Mouse (Mus musculus): ENCODE measurements at regions not wholly inside any gene's neighbourhood (a gene's known extent, or its start where the extent isn't known, plus 50 kb on each side); places are given as distances from the start of the nearest gene placed in this dataset.

- Histone ChIP-seq H3K4me1 (replicated peaks) (peaks cover 19% of the 10 kb centered on the region), H3K27ac (ENCODE audit: poor library complexity, severe bottlenecking) (no peak overlapping the region), H3K9ac (no peak overlapping the region), H3K4me2 (no peak overlapping the region), H3K36me3 (no peaks in the 10 kb centered on the region), H3K4me3 (no peak overlapping the region), H3K27me3 (replicated peaks) (peaks cover 28% of the 10 kb centered on the region), H3K9me3 (replicated peaks) (no peaks in the 10 kb centered on the region)
- ATAC-seq (ENCODE audit: insufficient number of reproducible peaks, low FRiP score), result no peak
- WGBS, result 81% methylated on average over 8 of the region's 8 CpGs
Observed at GRCm38 (mm10) chr17:45819143-45819542, 85.5 kb upstream of the 1600014C23Rik start.

DNA sequence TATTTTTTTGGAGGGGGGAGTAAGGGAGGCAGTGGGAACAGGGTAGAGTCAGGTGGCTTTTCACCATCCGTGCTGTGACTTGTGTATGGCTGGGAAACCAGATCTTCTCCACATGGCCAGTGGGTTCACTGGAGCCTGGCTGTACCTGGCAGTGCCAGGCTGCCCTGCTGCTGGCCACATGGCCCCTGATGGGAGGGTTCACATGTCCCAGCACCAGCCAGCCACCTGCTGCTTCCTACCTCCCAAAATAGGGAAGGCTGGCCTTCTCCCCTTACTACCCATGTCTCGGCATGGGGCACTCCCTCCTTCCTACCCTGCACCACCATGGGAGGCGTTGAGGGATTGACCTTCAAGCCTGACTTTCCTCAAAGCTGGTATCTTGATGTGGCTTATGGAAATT is 82.9 kb upstream of the 1600014C23Rik start:
- H3K9ac ChIP-seq, result no peak overlapping the region
- H3K4me1 ChIP-seq (replicated peaks), result peaks cover 35% of the 10 kb centered on the region
- H3K27ac ChIP-seq (ENCODE audit: poor library complexity, severe bottlenecking), result no peak overlapping the region
- ATAC-seq (ENCODE audit: insufficient number of reproducible peaks, low FRiP score), result no peak
- H3K36me3 ChIP-seq, result no peaks in the 10 kb centered on the region
- H3K27me3 ChIP-seq (replicated peaks), result peaks cover 44% of the 10 kb centered on the region
- H3K4me2 ChIP-seq, result no peak overlapping the region
- WGBS, result 61% methylated on average over 3 of the region's 3 CpGs
- no peaks in the 10 kb centered on the region for H3K9me3 ChIP-seq (replicated peaks)
- no peak overlapping the region for H3K4me3 ChIP-seq

GRCm38 (mm10) chr17:45815833-45816232 is 82.2 kb upstream of the 1600014C23Rik start:
- H3K4me3 ChIP-seq, result no peak overlapping the region
- H3K9me3 ChIP-seq (replicated peaks), result no peaks in the 10 kb centered on the region
- H3K27ac ChIP-seq (ENCODE audit: poor library complexity, severe bottlenecking), result peak overlapping the region; percentile 44; the same call in 1 of the 2 replicates
- WGBS, result 20% methylated on average over 2 of the region's 2 CpGs
- no peak overlapping the region for H3K4me2 ChIP-seq
- H3K9ac ChIP-seq, result no peak overlapping the region
- H3K36me3 ChIP-seq, result no peaks in the 10 kb centered on the region
- peak; percentile 22; the same call in 1 of the 2 replicates for ATAC-seq (ENCODE audit: insufficient number of reproducible peaks, low FRiP score)
- H3K27me3 ChIP-seq (replicated peaks), result peaks cover 51% of the 10 kb centered on the region
- peaks cover 35% of the 10 kb centered on the region for H3K4me1 ChIP-seq (replicated peaks)

- Histone ChIP-seq H3K9ac (no peak overlapping the region), H3K4me2 (no peak overlapping the region), H3K27ac (ENCODE audit: poor library complexity, severe bottlenecking) (peak overlapping the region; percentile 44; the same call in 1 of the 2 replicates), H3K4me3 (no peak overlapping the region), H3K36me3 (no peaks in the 10 kb centered on the region), H3K4me1 (replicated peaks) (peaks cover 35% of the 10 kb centered on the region), H3K9me3 (replicated peaks) (no peaks in the 10 kb centered on the region), H3K27me3 (replicated peaks) (peaks cover 53% of the 10 kb centered on the region)
- WGBS, result 34% methylated on average over 7 of the region's 7 CpGs
- ATAC-seq (ENCODE audit: insufficient number of reproducible peaks, low FRiP score), result no peak; the same call in 1 of the 2 replicates
Observed at GRCm38 (mm10) chr17:45815341-45815740, 81.7 kb upstream of the 1600014C23Rik start.

GRCm38 (mm10) chr17:45814586-45814985 is 80.9 kb upstream of the 1600014C23Rik start:
- Histone ChIP-seq H3K9ac (no peak overlapping the region), H3K9me3 (replicated peaks) (no peaks in the 10 kb centered on the region), H3K4me3 (no peak overlapping the region), H3K36me3 (no peaks in the 10 kb centered on the region), H3K27ac (ENCODE audit: poor library complexity, severe bottlenecking) (no peak overlapping the region), H3K4me2 (no peak overlapping the region), H3K4me1 (replicated peaks) (peaks cover 35% of the 10 kb centered on the region), H3K27me3 (replicated peaks) (peaks cover 49% of the 10 kb centered on the region)
- ATAC-seq (ENCODE audit: insufficient number of reproducible peaks, low FRiP score), result no peak
- WGBS, result 23% methylated on average over 11 of the region's 11 CpGs

DNA sequence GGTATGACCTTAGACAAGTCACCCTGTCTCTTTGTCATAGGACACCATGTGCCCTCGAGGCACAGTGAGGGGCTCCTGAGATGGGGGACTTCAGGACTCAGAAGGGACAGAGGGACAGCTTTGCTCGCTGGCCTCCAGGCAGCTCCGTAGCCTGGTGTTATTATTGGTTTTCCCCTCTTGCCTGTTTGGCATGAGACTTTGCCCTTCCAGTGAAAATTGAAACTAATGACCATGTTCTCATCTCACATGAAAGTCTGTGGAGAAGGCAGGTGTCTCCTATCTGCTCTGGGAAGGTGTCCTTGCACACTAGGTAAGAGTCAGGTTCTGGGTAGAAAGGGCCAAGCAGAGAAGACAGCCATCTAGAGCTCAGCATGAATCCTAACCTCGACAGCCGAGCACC is 80.3 kb upstream of the 1600014C23Rik start:
- peaks cover 35% of the 10 kb centered on the region for H3K4me1 ChIP-seq (replicated peaks)
- no peak overlapping the region for H3K9ac ChIP-seq
- H3K9me3 ChIP-seq (replicated peaks), result no peaks in the 10 kb centered on the region
- no peaks in the 10 kb centered on the region for H3K36me3 ChIP-seq
- no peak overlapping the region for H3K4me2 ChIP-seq
- no peak for ATAC-seq (ENCODE audit: insufficient number of reproducible peaks, low FRiP score)
- H3K27me3 ChIP-seq (replicated peaks), result peaks cover 47% of the 10 kb centered on the region
- 77% methylated on average over 5 of the region's 5 CpGs for WGBS
- no peak overlapping the region for H3K4me3 ChIP-seq
- no peak overlapping the region for H3K27ac ChIP-seq (ENCODE audit: poor library complexity, severe bottlenecking)

- H3K27ac ChIP-seq (ENCODE audit: poor library complexity, severe bottlenecking), result peak overlapping the region; percentile 62
- WGBS, result 74% methylated on average over 9 of the region's 9 CpGs
- H3K4me3 ChIP-seq, result no peak overlapping the region
- H3K9me3 ChIP-seq (replicated peaks), result no peaks in the 10 kb centered on the region
- H3K36me3 ChIP-seq, result no peaks in the 10 kb centered on the region
- peaks cover 56% of the 10 kb centered on the region for H3K27me3 ChIP-seq (replicated peaks)
- no peak for ATAC-seq (ENCODE audit: insufficient number of reproducible peaks, low FRiP score)
- H3K9ac ChIP-seq, result 0 out of 2 replicates have a peak overlapping the region, but pooled peaks have one; percentile 12
- peaks cover 38% of the 10 kb centered on the region for H3K4me1 ChIP-seq (replicated peaks)
- no peak overlapping the region for H3K4me2 ChIP-seq
Observed at GRCm38 (mm10) chr17:45812289-45812955, 78.8 kb upstream of the 1600014C23Rik start.

DNA sequence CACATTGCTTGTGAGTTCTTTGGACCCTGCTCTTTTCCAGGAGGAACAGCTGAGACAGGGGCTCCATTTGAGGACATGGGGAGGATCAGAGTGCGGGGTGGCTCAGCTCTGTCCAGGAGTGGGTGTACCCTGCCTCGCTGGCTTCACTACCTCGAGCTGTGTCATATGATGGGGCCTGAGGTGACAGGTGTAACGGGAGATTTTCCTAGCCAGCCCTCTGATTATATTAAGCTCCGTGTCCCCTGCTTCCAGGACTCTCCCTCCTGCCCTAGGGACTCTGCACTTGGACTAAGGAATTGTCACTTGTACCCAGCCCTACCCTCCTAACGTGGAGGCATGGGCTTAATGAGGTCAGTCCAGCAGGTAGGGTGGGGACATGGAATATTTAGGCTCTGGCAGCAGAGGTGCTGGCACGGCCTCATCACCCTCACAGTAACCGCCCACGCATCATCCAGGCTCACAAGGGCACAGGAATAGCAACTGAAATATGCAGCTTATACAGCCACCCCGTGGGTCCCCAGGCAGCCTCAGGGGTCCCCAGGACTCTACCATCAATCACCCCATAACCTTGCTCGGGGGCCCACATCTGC is 78.1 kb upstream of the 1600014C23Rik start:
- Histone ChIP-seq H3K36me3 (no peaks in the 10 kb centered on the region), H3K27ac (ENCODE audit: poor library complexity, severe bottlenecking) (0 out of 2 replicates have a peak overlapping the region, but pooled peaks have one; percentile 62), H3K9ac (no peak overlapping the region), H3K4me2 (no peak overlapping the region), H3K4me1 (replicated peaks) (peaks cover 45% of the 10 kb centered on the region), H3K9me3 (replicated peaks) (no peaks in the 10 kb centered on the region), H3K4me3 (no peak overlapping the region), H3K27me3 (replicated peaks) (peaks cover 63% of the 10 kb centered on the region)
- ATAC-seq (ENCODE audit: insufficient number of reproducible peaks, low FRiP score), result no peak
- 77% methylated on average over 11 of the region's 11 CpGs for WGBS

- Histone ChIP-seq H3K4me2 (no peak overlapping the region), H3K9ac (no peak overlapping the region), H3K27ac (ENCODE audit: poor library complexity, severe bottlenecking) (no peak overlapping the region), H3K4me1 (replicated peaks) (peaks cover 36% of the 10 kb centered on the region), H3K27me3 (replicated peaks) (peaks cover 83% of the 10 kb centered on the region), H3K36me3 (no peaks in the 10 kb centered on the region), H3K9me3 (replicated peaks) (no peaks in the 10 kb centered on the region), H3K4me3 (no peak overlapping the region)
- no peak for ATAC-seq (ENCODE audit: insufficient number of reproducible peaks, low FRiP score)
- 87% methylated on average over 6 of the region's 6 CpGs for WGBS
Observed at GRCm38 (mm10) chr17:45809728-45810127, 76.1 kb upstream of the 1600014C23Rik start.

GRCm38 (mm10) chr17:45808374-45808773 is 74.7 kb upstream of the 1600014C23Rik start:
- H3K4me3 ChIP-seq, result no peak overlapping the region
- ATAC-seq (ENCODE audit: insufficient number of reproducible peaks, low FRiP score), result no peak
- no peak overlapping the region for H3K4me2 ChIP-seq
- H3K9ac ChIP-seq, result no peak overlapping the region
- no peak overlapping the region for H3K27ac ChIP-seq (ENCODE audit: poor library complexity, severe bottlenecking)
- H3K4me1 ChIP-seq (replicated peaks), result peaks cover 46% of the 10 kb centered on the region
- no peaks in the 10 kb centered on the region for H3K9me3 ChIP-seq (replicated peaks)
- WGBS, result 54% methylated on average over 4 of the region's 4 CpGs
- peaks cover 84% of the 10 kb centered on the region for H3K27me3 ChIP-seq (replicated peaks)
- no peaks in the 10 kb centered on the region for H3K36me3 ChIP-seq

DNA sequence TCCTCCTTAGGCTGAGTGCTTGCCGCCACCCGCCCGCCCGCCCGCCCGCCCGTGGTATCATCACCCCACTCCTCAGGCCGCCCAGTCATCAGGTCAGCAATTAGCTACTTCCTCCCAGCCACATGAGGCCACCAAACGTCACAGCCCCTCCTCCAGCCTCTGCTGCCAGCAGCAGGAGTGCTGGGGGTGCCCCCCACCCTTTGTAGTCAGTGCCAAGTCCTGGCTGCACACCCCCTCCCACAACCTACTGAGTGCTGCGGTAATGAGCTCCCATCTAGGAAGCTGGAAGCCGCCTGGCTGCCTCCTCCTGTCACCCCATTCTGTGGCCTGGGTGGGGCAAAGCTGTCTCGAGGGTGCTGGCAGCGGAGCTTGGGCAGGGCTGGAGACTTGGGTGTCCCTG is 73.8 kb upstream of the 1600014C23Rik start:
- WGBS, result 39% methylated on average over 13 of the region's 13 CpGs
- Histone ChIP-seq H3K9ac (no peak overlapping the region), H3K9me3 (replicated peaks) (no peaks in the 10 kb centered on the region), H3K27ac (ENCODE audit: poor library complexity, severe bottlenecking) (no peak overlapping the region), H3K27me3 (replicated peaks) (peaks cover 79% of the 10 kb centered on the region), H3K4me2 (no peak overlapping the region; the same call in 1 of the 2 replicates), H3K4me3 (no peak overlapping the region), H3K36me3 (no peaks in the 10 kb centered on the region), H3K4me1 (replicated peaks) (peaks cover 45% of the 10 kb centered on the region)
- peak; percentile 40; the same call in 1 of the 2 replicates for ATAC-seq (ENCODE audit: insufficient number of reproducible peaks, low FRiP score)
